Mouse (Mus musculus) forebrain, embryonic 15.5 days (tissue): ENCODE measurements around the gene I830077J02Rik. TPM values are rescaled to one million over a fixed set of nuclear protein-coding genes. Genes with fewer than 3 reads are reported as not detected.

ENCODE experiments used
- ATAC-seq: fragments of 200-750 bp; cut with Nextera tagmentation; replicated peaks from 2 replicates; pipeline ENCODE4 v1.8.0; 2017; ENCODE audit warnings: mild to moderate bottlenecking, moderate TSS enrichment, moderate library complexity
- H3K27ac ChIP-seq: fragments of 300-500 bp; sonication (generic); replicated peaks from 2 replicates; pipeline ENCODE4 v1.5.1; 2015; ENCODE audit warnings: mild to moderate bottlenecking, inconsistent platforms
- H3K27me3 ChIP-seq: fragments of 300-500 bp; sonication (generic); 2 replicates; pipeline ENCODE4 v1.6.1; 2015; ENCODE audit warnings: inconsistent platforms
- H3K36me3 ChIP-seq: fragments of 300-500 bp; sonication (generic); 2 replicates; pipeline ENCODE4 v1.6.1; 2015; ENCODE audit warnings: mild to moderate bottlenecking, inconsistent platforms
- H3K4me1 ChIP-seq: fragments of 300-500 bp; sonication (generic); 2 replicates; pipeline ENCODE4 v1.6.1; 2015; ENCODE audit warnings: inconsistent platforms
- H3K4me2 ChIP-seq: fragments of 300-500 bp; sonication (generic); replicated peaks from 2 replicates; pipeline ENCODE4 v1.6.1; 2015; ENCODE audit warnings: mild to moderate bottlenecking, inconsistent platforms
- H3K4me3 ChIP-seq: fragments of 300-500 bp; sonication (generic); 2 replicates; pipeline ENCODE4 v1.5.1; 2015; ENCODE audit warnings: mild to moderate bottlenecking, inconsistent platforms
- H3K9ac ChIP-seq: fragments of 300-500 bp; sonication (generic); replicated peaks from 2 replicates; pipeline ENCODE4 v1.6.1; 2015; ENCODE audit warnings: mild to moderate bottlenecking, inconsistent platforms
- H3K9me3 ChIP-seq: fragments of 300-500 bp; sonication (generic); 2 replicates; pipeline ENCODE4 v1.6.1; 2016; ENCODE audit warnings: inconsistent platforms
- WGBS: fragments of 180-500 bp; shearing (Covaris S2); methylation state at CpG from one replicate; pipeline ENCODE4 v1.1.7; 2015; ENCODE audit warnings: mixed read lengths; 5-methylcytosine and 5-hydroxymethylcytosine counted together
- polyA plus RNA-seq: library from polyadenylated mRNA; unstranded; fragments of >200 nt; fragmentation: Nextera tagmentation; extraction: Ambion mirVana; gene quantifications from 2 replicates; pipeline ENCODE4 v1.2.1, GENCODE M21; 2015

I830077J02Rik gene
- polyA plus RNA-seq, 1 experiment from 2014 or later: 0.20 TPM

GRCm38 (mm10) chr3:105899394-105900147, 32.9 kb downstream of the I830077J02Rik start:
- H3K4me3 ChIP-seq: no peak overlapping the region
- H3K9me3 ChIP-seq: no peaks in the 10 kb centered on the region
- H3K4me2 ChIP-seq: no peak overlapping the region
- H3K36me3 ChIP-seq: no peaks in the 10 kb centered on the region
- WGBS: 46% methylated on average over 8 of the region's 8 CpGs
- no peaks in the 10 kb centered on the region for H3K4me1 ChIP-seq
- H3K9ac ChIP-seq: no peak overlapping the region
- H3K27ac ChIP-seq: no peak overlapping the region
- peak; percentile 77 for ATAC-seq
- no peaks in the 10 kb centered on the region for H3K27me3 ChIP-seq

- no peak overlapping the region for H3K27ac ChIP-seq
- 91% methylated on average over 11 of the region's 11 CpGs for WGBS
- no peaks in the 10 kb centered on the region for H3K27me3 ChIP-seq
- no peak for ATAC-seq
- no peak overlapping the region for H3K4me2 ChIP-seq
- H3K9ac ChIP-seq: no peak overlapping the region
- no peaks in the 10 kb centered on the region for H3K4me1 ChIP-seq
- H3K36me3 ChIP-seq: no peaks in the 10 kb centered on the region
- no peaks in the 10 kb centered on the region for H3K9me3 ChIP-seq
- no peak overlapping the region for H3K4me3 ChIP-seq
Observed at GRCm38 (mm10) chr3:105898861-105899260, 33.6 kb downstream of the I830077J02Rik start.

- Histone ChIP-seq H3K9ac (no peak overlapping the region), H3K9me3 (no peaks in the 10 kb centered on the region), H3K27me3 (no peaks in the 10 kb centered on the region), H3K4me3 (no peak overlapping the region), H3K36me3 (no peaks in the 10 kb centered on the region), H3K4me1 (no peaks in the 10 kb centered on the region), H3K4me2 (no peak overlapping the region), H3K27ac (no peak overlapping the region)
- ATAC-seq: no peak
- WGBS: 91% methylated on average over 2 of the region's 2 CpGs
Observed at GRCm38 (mm10) chr3:105898325-105898724, 34.1 kb downstream of the I830077J02Rik start.

- H3K4me1 ChIP-seq: no peaks in the 10 kb centered on the region
- H3K27me3 ChIP-seq: no peaks in the 10 kb centered on the region
- H3K4me2 ChIP-seq: no peak overlapping the region
- no peak overlapping the region for H3K27ac ChIP-seq
- H3K4me3 ChIP-seq: no peak overlapping the region
- no peaks in the 10 kb centered on the region for H3K9me3 ChIP-seq
- ATAC-seq: no peak
- H3K36me3 ChIP-seq: no peaks in the 10 kb centered on the region
- WGBS: 82% methylated on average over 3 of the region's 3 CpGs
- H3K9ac ChIP-seq: no peak overlapping the region
Observed at GRCm38 (mm10) chr3:105896811-105897210, 35.7 kb downstream of the I830077J02Rik start.

DNA sequence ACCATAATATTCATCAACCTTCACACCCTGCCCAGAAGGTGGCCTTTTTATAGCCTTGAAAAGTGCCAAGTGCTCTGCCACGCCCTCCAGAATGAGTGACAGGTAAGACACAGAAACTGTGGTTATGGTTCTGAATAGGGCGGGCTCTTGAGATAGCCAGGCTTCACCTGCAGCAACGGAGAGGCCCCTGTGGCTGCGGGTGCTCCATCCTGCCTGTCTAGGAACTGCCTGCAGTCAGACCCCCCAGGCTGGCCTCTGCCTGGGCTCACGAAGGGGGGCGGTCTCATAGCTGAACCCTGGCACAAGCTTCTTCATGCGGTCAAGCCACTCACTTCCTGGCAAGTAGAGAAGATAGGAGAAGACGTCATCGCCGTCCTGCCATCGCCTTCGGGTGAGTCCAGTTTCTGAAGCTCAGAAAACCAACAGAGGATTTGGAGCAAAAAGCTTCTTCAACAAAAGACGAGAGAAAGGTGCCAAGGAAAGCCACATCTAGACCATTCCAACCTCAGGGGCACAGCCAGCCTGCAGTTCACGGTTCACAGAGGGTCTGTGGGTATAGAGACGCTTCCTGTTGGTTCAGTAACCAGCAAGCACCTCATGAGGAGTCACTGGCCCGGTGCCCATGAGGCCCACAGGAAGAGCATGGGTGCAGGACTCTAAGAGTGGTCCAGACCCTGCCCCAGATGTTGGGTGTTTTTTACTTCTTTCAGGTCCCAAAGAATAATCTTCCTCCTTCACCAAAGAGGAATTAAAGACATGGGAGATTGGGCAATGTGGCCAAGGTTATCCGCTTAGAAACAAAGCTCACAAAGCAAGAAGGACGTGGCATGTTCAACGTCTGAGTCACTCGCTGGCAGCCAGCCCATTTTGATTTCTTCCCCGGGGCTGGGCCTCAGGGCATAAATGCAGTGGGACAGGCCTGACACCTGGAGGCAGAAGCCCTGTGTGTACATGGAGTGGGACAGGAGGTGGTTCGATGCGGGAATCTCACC, 37.6 kb downstream of the I830077J02Rik start:
- WGBS: 73% methylated on average over 23 of the region's 23 CpGs
- no peak overlapping the region for H3K9ac ChIP-seq
- no peaks in the 10 kb centered on the region for H3K9me3 ChIP-seq
- H3K4me3 ChIP-seq: no peak overlapping the region
- no peak overlapping the region for H3K27ac ChIP-seq
- no peaks in the 10 kb centered on the region for H3K4me1 ChIP-seq
- ATAC-seq: no peak
- no peaks in the 10 kb centered on the region for H3K27me3 ChIP-seq
- no peaks in the 10 kb centered on the region for H3K36me3 ChIP-seq
- no peak overlapping the region for H3K4me2 ChIP-seq

- no peak for ATAC-seq
Observed at GRCm38 (mm10) chr3:105893941-105894391, 38.5 kb downstream of the I830077J02Rik start.

DNA sequence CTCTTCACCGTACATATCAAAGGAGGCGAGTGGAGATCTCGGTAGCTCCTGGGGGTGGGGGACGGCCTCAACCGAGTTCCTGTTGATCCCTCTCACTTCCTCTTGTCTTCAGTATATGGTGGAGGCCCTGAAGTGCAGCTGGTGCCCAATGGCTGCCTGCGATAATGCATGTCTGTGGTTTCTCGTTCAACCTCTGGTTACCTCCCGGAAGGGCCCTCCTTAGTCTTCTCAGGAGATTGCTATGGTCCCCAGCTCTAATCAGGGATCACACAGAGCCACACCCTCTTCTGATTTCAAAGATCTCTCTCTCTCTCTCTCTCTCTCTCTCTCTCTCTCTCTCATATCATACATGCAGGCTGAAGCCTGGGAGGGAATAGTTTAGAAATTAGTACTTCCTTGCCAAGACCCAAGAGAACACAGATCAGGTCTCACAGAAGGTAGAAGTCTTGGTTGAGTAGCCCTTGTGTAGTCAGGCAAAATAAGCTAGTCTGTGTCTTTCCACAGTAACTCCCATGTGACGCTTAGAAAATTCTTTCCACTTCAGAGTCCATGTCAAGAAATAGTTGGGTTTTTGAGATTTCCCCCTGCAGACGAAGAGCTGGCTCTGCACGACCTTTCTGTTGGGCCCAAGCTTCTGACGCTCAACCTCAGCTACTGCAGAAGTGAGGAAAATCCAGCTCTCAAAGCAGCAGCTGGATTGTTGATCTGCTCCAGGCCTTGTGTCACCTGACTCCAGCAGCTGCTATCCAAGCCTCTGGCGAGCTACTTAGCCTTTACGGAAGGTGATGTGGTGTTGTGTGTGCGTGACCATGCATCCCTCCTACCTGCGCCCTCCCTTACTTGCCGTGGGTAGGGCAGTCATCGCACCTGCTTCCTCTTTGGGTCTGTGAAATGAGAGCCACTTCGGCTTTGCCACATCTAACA, 39.6 kb downstream of the I830077J02Rik start:
- WGBS: 89% methylated on average over 19 of the region's 19 CpGs

More at GRCm38 (mm10) chr3:105893941-105894391, 38.5 kb downstream of the I830077J02Rik start:
- Histone ChIP-seq H3K9me3 (no peaks in the 10 kb centered on the region), H3K4me2 (no peak overlapping the region), H3K27me3 (no peaks in the 10 kb centered on the region), H3K36me3 (no peaks in the 10 kb centered on the region), H3K9ac (no peak overlapping the region), H3K4me1 (no peaks in the 10 kb centered on the region), H3K4me3 (no peak overlapping the region), H3K27ac (no peak overlapping the region)
- WGBS: 73% methylated on average over 6 of the region's 6 CpGs

GRCm38 (mm10) chr3:105891760-105892571, 40.5 kb downstream of the I830077J02Rik start:
- no peaks in the 10 kb centered on the region for H3K4me1 ChIP-seq

More for the DNA sequence above, 39.6 kb downstream of the I830077J02Rik start:
- no peaks in the 10 kb centered on the region for H3K36me3 ChIP-seq
- ATAC-seq: no peak
- no peak overlapping the region for H3K9ac ChIP-seq
- no peaks in the 10 kb centered on the region for H3K9me3 ChIP-seq
- H3K4me1 ChIP-seq: no peaks in the 10 kb centered on the region
- H3K4me3 ChIP-seq: no peak overlapping the region
- H3K27me3 ChIP-seq: no peaks in the 10 kb centered on the region
- H3K4me2 ChIP-seq: no peak overlapping the region
- no peak overlapping the region for H3K27ac ChIP-seq

GRCm38 (mm10) chr3:105891141-105891540, 41.3 kb downstream of the I830077J02Rik start:
- Histone ChIP-seq H3K36me3 (no peaks in the 10 kb centered on the region), H3K27me3 (no peaks in the 10 kb centered on the region), H3K9me3 (no peaks in the 10 kb centered on the region), H3K27ac (no peak overlapping the region), H3K4me1 (no peaks in the 10 kb centered on the region), H3K9ac (no peak overlapping the region), H3K4me3 (no peak overlapping the region), H3K4me2 (no peak overlapping the region)
- no peak for ATAC-seq
- 81% methylated on average over 3 of the region's 3 CpGs for WGBS

More at GRCm38 (mm10) chr3:105891760-105892571, 40.5 kb downstream of the I830077J02Rik start:
- 88% methylated on average over 10 of the region's 10 CpGs for WGBS
- Histone ChIP-seq H3K27ac (no peak overlapping the region), H3K27me3 (no peaks in the 10 kb centered on the region), H3K9me3 (no peaks in the 10 kb centered on the region), H3K9ac (no peak overlapping the region), H3K4me3 (no peak overlapping the region), H3K4me2 (no peak overlapping the region), H3K36me3 (no peaks in the 10 kb centered on the region)
- ATAC-seq: no peak

DNA sequence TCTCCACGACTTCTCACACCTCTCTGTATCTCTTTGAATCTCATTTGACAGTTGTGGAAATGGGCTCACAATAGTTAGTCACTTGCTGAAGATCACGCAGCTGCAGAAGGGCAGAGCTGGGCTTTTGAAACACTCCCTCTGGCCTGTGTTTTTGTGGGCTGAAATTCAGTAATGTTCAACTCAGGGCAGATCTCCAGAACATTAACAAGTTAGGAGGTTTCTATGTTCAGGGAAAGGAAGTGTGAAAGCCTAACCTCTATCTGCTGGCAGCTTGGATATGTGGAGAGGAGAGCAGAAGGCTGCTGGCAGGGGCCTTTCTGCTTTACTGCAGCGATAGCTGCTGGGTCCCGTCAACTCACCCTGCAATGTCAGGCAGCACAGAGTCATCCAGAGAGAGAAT, 42.2 kb downstream of the I830077J02Rik start:
- no peaks in the 10 kb centered on the region for H3K27me3 ChIP-seq
- no peak for ATAC-seq
- no peaks in the 10 kb centered on the region for H3K4me1 ChIP-seq
- no peak overlapping the region for H3K9ac ChIP-seq
- no peak overlapping the region for H3K27ac ChIP-seq
- H3K4me3 ChIP-seq: no peak overlapping the region
- no peaks in the 10 kb centered on the region for H3K36me3 ChIP-seq
- no peak overlapping the region for H3K4me2 ChIP-seq
- no peaks in the 10 kb centered on the region for H3K9me3 ChIP-seq
- 73% methylated on average over 4 of the region's 4 CpGs for WGBS

GRCm38 (mm10) chr3:105888961-105889360, 43.5 kb downstream of the I830077J02Rik start:
- no peaks in the 10 kb centered on the region for H3K27me3 ChIP-seq
- H3K27ac ChIP-seq: no peak overlapping the region
- no peaks in the 10 kb centered on the region for H3K36me3 ChIP-seq
- no peaks in the 10 kb centered on the region for H3K9me3 ChIP-seq
- WGBS: 76% methylated on average over 3 of the region's 3 CpGs
- ATAC-seq: no peak
- no peak overlapping the region for H3K4me2 ChIP-seq
- no peak overlapping the region for H3K4me3 ChIP-seq
- no peak overlapping the region for H3K9ac ChIP-seq
- no peaks in the 10 kb centered on the region for H3K4me1 ChIP-seq
